Mouse (Mus musculus): ENCODE measurements at regions not wholly inside any gene's neighbourhood (a gene's known extent, or its start where the extent isn't known, plus 50 kb on each side); places are given as distances from the start of the nearest gene placed in this dataset.

DNA sequence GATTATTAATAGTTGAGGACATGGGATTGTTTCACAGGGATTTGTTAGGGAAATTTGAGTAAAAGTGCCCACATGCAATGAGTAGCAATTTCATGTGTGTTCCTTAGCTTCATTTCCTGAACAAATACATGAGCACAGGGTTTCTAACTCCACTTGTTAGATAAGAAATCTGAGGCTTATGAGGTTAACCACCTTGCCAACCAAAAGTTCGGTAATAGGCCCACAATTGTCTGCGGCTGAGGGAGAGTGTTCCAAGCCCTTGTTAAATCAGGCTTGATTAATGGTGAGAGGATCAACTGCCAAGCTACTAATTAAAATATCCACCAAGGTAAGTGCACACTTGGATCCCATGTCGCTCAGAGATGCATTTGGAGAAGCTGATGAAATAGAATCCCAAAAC, 468.0 kb downstream of the Efnb2 start:
- DNase-seq (ENCODE audit: low read depth, low spot score) = no peak

- no peak for DNase-seq (ENCODE audit: low read depth, low spot score)
Observed at GRCm38 (mm10) chr8:8186046-8186445, 475.0 kb downstream of the Efnb2 start.

GRCm38 (mm10) chr8:8183233-8183622, 477.8 kb downstream of the Efnb2 start:
- no peak for DNase-seq (ENCODE audit: low read depth, low spot score)

GRCm38 (mm10) chr8:8182616-8183232, 478.3 kb downstream of the Efnb2 start:
- no peak for DNase-seq (ENCODE audit: low read depth, low spot score)

DNA sequence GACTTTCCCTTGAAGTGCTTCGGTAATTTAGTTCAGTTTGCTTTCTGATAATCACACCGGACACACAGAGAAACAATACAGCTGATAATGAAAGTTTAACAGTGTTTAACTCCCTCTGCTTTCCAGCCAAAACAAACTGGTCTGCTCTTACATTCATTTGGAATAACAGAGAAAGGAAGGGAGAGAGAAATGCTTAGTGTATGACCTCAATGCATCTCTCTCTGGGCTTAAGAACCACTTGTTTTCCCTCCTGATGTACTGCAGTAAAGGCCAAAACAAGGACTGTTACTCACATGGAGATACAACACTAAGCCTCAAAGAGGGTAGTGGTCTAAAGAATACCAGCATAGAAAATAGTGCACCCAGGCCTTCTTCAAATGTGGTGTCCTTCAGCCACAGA, 478.9 kb downstream of the Efnb2 start:
- no peak for DNase-seq (ENCODE audit: low read depth, low spot score)

DNA sequence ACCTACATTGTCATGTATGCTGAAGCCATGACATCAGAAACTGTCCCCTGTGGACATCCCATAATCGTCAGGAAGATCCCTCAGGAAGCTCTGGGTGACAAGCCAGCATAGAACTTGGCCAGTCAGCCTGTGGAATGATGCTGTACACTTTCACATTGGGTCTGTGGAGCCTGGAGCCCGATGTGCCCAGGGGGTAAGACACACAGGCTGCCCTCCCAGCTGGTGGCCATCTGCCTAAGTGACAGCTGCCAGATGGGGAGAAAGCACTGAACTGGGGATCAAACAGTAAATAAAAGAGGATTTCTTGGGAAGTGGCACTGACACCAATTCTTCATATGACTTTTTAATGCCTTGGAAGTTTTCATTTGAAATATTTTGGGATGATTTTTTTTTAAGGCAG, 486.8 kb downstream of the Efnb2 start:
- DNase-seq (ENCODE audit: low read depth, low spot score) = no peak

DNA sequence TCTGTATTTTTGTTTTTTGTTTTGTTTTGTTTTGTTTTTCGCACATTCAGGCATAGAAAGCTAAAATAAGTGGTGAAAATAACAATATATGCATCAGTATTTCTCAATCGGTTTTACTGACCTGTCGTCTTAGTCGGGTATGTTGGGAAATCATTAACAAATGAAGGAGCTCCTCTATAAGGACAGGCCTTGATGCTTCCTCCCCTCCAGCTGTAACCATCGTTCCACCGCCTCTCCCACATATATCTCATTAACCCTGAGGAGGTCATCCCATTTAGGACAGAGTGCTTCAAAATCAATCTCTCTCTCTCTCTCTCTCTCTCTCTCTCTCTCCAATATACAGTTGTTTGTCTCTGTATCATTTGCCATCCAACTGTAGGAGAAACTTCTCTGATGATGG, 492.4 kb downstream of the Efnb2 start:
- DNase-seq (ENCODE audit: low read depth, low spot score) = no peak

DNA sequence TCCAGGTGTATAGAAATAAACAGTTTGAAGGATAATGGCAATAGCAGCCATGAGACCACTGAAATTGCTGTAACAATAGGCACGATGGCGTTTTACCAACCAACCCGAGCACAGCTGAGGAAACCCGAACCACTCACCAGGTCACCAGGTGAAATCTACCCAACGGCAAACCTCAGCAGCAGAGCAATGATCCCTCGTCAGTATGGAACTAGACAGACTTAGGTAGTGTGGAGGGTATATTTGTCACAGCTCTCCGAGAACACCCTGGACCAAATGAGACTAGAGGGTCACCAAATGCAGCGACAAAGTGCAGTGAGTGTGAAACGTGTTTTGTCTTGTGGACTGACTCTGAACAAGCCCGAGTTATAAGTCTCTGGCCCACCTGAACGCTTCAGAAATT, 492.8 kb downstream of the Efnb2 start:
- DNase-seq (ENCODE audit: low read depth, low spot score) = no peak

- DNase-seq (ENCODE audit: low read depth, low spot score) = peak; percentile 47
Observed at GRCm38 (mm10) chr8:8147527-8147926, 513.5 kb downstream of the Efnb2 start.

GRCm38 (mm10) chr8:8142933-8143495, 518.0 kb downstream of the Efnb2 start:
- DNase-seq (ENCODE audit: low read depth, low spot score) = no peak

DNA sequence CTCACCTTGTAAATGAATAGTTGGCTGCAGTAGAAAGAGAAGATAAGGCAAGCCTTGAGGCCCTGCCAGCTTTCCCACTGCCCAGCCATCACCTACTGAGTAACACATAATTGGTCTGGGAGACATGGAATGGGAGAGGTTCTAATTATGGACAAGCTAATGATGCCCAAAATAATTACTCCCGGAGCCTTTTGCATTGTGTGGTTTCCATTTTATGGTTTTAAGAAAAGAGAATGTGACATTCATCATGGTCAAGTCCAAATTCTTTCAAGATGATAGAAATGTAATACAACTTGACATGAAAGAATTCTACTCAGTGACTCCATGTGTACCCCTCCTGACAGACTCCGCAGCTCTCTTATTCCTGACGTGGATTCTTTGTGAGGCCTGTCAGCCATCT, 518.6 kb downstream of the Efnb2 start:
- no peak for DNase-seq (ENCODE audit: low read depth, low spot score)

DNA sequence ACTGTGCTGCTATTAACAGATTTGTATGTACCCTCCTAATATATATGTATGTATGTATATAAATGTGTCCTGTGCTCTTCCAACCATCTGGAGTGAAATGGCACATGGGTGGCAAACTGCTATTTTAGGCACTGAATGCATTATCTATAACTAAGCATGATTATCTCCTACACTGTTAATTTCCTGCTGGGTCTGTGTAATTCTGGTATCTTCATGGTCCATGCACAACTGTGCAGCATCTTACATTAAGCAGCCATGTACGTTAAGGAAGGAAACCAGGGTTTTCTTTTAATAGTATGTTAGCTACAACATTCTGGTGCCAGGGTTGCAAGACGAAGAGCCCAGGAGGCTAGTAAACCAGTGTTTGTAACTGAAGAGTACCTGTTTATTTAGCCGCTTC, 521.3 kb downstream of the Efnb2 start:
- DNase-seq (ENCODE audit: low read depth, low spot score) = no peak

- no peak for DNase-seq (ENCODE audit: low read depth, low spot score)
Observed at GRCm38 (mm10) chr8:8133001-8133785, 527.8 kb downstream of the Efnb2 start.

- DNase-seq (ENCODE audit: low read depth, low spot score) = peak; percentile 22
Observed at GRCm38 (mm10) chr8:8131961-8132376, 529.1 kb downstream of the Efnb2 start.

GRCm38 (mm10) chr8:8130806-8131205, 530.2 kb downstream of the Efnb2 start:
- DNase-seq (ENCODE audit: low read depth, low spot score) = peak; percentile 33

DNA sequence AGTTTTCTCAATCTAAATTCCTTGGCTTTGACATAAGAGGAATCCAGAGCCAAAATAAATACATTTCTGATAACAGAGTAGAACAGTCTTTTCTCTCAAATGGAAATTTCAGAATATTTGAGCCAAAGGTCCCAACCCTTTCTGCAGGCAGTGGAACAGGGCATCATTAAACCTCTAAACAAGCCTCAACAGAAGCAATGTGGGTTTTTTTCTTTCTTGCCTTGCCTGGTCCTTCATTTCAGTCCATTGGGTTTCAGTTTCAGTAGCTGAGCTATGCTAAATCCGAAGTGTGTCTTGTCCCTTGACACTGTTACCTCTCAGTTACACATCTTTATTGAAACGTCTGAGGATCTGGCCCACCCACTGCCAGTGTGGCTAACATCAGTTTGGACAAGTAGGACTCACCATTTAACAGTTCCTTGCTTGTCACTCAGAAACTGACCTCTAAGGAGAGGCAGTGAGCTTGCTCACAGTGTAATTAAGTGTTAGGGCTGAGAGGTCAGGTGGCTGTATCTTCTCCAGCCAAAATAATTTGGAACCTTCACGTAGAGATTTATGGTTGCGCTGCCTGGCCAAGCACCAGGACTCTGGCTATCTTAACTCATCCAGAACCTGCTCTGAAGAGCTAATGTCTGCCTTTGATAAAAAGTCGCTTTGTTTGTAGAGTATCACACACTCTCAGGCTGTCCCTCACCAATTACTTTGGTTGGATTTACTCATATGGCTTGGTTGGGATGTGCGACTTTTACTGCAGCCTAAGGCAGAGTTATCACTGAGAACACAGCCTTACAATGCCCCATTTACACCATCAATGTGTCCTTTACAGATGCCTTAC, 545.2 kb downstream of the Efnb2 start:
- DNase-seq (ENCODE audit: low read depth, low spot score) = no peak

DNA sequence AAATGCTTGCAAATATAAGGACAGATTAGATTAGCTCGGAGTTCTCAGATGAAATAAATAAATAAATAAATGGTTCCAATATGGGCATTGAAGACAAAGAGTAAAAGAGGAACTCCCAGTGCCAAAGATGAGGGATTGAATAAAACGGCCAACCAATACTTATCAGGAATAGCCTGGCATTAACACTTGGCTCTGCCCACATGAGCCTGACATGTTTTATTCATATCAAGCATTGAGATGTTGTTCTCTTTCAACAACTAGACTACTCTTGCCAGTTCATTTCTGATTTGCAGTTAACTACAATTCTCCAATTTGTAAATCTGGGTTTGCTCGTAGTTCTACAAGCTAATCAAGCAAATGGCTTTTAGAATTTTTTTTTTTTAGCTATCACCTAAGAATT, 546.4 kb downstream of the Efnb2 start:
- DNase-seq (ENCODE audit: low read depth, low spot score) = no peak

- DNase-seq (ENCODE audit: low read depth, low spot score) = no peak
Observed at GRCm38 (mm10) chr8:8109785-8110350, 551.2 kb downstream of the Efnb2 start.

GRCm38 (mm10) chr8:8103492-8103891, 557.5 kb downstream of the Efnb2 start:
- DNase-seq (ENCODE audit: low read depth, low spot score) = no peak

DNA sequence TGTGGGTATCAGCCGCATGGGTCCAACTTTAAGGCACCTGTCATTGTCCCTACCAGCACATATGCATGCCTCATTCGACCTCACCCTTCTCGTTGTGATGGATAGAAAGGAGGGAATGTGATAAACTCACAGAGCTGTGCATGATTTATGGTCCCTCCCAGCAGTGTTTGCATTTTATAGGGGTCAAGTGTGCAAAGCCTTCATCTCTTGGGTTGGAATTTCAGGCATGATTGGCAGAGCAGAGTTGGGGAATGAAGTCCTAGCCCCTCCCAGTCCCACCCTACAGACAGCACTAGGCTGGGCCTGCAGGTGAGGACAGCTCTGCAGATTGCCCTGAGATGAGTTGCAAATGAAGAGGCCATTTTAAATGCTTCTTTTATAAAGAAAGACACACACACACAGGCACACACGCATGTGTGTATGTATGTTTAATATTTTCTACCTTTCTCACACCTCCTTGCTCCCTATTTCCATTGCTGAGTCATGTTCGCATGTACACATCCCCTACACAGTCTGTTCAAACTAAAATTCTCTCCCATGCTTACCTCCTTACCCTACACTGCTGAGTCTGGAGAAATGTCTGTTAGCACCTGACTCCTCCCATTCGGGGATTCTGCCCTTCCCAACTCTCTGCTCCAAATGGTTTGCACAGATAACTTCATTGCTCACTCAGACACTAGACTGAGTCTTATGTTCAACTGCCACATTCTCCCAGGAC, 558.9 kb downstream of the Efnb2 start:
- no peak for DNase-seq (ENCODE audit: low read depth, low spot score)

DNA sequence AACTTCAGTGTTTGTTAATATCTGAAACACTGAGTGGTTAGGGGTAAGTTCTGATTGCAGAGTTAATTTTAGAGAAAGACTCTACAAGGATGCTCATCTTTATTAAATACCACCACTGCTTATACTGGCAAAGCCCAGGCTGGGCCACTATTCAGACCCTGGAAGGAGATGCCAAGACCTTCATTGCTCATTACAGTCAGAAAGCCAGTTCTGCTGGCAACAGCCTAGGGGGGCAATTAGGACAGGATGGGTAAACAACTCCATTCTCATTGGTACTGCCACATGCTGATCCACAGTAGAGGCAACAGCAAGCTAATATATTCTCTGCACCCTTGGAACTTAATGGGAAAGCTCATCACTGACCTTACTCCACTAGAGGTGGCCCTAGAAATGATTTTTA, 568.5 kb downstream of the Efnb2 start:
- DNase-seq (ENCODE audit: low read depth, low spot score) = no peak
